Mouse (Mus musculus) adipocyte (in vitro differentiated cells): ENCODE measurements around the gene Crtc2.
A peak's percentile ranks its signal among the peaks of the same experiment; 100 is the strongest.

ENCODE experiments used
- DNase-seq: peaks from one replicate; pipeline ENCODE4 v3.0.0-alpha.2; 2016; ENCODE audit warnings: low spot score

The Crtc2 gene

GRCm38 (mm10) chr3:90253653-90254418 is at the start of gene Crtc2:
Gene Crtc2, plus strand, starts transcription at chr3:90254163.
- DNase-seq, result peak; percentile 97

- no peak for DNase-seq
Measured at GRCm38 (mm10) chr3:90204582-90204981, 49.4 kb upstream of the Crtc2 start.

DNA sequence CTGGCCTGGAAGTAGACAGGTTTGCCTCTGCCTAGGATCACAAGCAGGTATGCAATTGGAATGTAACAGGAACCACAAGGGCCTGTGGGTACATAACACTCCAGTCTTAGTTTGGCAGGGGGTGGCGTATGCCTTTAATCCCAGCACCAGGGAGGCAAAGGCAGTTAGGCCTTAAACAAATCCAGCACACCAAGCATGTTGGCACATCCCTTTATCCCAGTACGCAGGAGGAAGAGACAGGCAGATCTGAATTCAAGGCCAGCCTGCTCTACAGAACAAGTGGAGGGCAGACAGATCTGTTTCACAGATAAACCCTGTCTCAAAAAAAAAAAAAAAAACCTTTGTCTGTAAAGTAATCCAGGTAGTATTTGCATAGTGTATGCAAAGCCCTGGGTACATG is 45.3 kb upstream of the Crtc2 start:
- no peak for DNase-seq

DNA sequence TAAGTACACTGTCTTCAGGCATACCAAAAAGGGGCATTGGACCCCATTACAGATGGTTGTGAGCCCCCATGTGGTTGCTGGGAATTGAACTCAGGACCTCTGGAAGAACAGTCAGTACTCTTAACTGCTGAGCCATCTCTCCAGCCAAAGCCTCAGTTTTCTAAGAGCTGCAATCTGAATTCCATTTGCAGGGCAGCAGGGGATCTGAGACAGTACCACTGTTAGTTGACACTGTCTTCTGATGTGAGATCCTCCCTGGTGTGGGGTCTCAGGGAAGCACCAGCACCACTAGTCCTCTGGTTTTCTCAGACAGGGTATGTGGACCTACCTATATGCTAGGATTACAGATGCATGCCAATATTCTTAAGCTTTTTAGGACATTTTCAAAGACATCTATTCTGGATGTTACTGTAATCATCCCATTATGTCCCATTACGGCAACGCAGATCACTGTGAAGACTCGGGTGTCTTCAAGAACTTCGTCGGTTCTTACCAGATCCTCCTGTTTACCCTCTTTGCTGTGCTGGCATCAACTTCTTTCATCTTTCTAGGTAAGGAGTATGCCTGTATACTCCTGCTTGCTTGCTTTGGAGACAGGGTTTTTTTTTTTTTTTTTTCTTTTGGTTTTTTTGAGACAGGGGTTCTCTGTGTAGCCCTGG is 43.9 kb upstream of the Crtc2 start:
- no peak for DNase-seq

- no peak for DNase-seq
Measured at GRCm38 (mm10) chr3:90211475-90212398, 42.2 kb upstream of the Crtc2 start.

DNA sequence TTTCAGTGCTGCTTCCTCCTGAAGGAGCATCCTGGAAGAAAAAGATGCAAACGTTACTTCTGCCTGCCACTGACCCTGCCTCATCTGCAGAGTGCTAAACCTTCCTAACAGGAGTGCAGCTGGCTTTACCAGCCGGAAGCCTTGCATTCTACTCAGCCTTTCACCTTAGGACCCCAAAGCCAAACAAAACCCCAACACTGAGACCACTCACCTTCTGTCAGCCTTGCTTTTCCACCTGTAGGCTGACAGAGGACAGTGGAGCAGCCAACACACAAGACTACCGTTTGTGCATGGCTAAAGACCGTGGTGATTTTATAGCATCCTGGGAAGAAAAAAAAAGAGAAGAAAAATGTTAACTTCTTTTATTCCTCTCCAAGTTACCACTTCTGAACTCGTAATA is 41.2 kb upstream of the Crtc2 start:
- no peak for DNase-seq

DNA sequence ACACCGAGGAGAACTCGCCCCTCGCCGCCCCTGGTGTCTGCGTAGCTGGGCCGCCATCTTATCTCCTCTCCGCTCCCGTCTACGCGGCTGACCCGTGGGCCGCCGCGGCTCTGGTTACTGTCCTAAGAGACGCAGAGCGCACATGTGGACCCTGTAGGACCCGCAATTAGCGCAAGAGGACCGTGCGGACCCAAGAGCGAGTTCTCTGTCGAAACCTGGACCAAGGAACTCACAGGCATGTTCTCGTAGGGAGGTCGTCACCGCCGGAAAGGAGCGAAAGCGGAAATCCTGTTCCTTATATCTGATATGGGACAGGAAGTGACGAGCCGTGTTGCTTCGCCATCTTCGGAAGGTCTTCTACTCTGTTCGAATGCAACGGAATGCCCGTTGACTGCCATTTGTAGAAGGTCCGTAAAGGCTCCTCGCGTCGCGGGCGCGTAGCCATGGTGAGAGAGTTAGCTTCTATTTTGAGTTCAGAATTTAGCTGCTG is 40.5 kb upstream of the Crtc2 start, which contains the start of the genes Rps27 and Rab13:
Gene Rps27, minus strand, starts transcription at position 275 of the 490 bp plus-strand sequence.
Gene Rab13, plus strand, starts transcription at position 319 of the 490 bp plus-strand sequence.
- peak; percentile 96 for DNase-seq

DNA sequence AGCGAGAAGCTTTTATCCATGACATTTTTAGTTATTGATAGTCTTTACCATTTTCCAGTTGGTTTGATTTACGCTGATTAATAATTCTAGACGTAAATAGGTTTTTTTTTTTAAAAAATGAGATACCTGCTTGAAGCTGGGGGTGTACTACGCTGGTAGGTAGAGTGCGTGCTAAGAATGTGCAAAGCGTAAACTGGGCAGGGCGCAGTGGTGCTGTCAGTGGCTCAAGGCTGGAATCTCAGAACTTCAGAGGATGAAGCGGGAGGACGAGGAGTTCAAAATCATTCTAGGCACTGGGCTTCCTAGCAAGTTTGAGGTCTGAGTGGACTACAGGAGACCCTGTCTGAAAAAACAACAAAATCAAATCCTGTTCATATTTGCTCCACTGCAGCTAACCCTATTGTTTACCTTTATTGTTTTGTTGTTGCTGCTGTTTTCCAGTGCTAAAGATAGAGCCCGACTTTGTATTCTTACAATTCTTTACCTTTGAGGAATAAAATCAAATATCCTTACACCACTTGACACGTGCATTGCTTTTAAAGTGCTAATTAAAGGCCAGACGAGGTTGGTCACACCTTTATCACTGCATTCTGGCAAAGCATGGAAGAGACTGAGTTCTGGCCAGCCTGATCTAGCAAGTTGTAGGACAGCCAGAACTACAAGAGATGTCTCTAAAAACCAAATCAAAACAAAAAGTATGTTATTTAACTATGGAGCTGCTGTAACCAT is 39.8 kb upstream of the Crtc2 start:
- no peak for DNase-seq

DNA sequence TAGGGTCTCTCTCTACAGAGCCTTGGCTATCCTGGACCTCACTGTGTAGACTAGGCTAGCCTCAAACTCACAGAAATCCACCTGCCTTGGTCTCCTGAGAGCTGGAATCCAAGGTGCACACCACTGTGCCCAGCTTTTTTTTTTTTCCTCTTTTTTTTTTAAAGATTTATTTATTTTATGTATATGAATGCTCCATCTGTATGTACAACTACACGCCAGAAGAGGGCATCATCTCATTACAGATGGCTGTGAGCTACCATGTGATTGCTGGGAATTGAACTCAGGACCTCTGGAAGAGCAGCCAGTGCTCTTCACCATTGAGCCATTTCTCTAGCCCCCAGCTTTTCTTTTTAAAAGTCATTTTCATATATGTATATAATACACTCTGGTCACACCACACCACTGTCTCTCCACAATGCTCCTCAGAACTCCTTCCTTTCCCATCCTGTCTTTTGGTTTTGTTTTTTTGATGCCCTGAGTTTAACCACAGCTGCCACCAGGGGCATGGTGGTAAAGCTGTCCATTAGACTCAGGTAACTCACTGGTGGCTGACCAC is 38.1 kb upstream of the Crtc2 start:
- DNase-seq, result no peak

GRCm38 (mm10) chr3:90220088-90220487 is 33.9 kb upstream of the Crtc2 start:
- DNase-seq, result peak; percentile 84

- peak; percentile 86 for DNase-seq
Measured at GRCm38 (mm10) chr3:90220531-90220951, 33.4 kb upstream of the Crtc2 start.

DNA sequence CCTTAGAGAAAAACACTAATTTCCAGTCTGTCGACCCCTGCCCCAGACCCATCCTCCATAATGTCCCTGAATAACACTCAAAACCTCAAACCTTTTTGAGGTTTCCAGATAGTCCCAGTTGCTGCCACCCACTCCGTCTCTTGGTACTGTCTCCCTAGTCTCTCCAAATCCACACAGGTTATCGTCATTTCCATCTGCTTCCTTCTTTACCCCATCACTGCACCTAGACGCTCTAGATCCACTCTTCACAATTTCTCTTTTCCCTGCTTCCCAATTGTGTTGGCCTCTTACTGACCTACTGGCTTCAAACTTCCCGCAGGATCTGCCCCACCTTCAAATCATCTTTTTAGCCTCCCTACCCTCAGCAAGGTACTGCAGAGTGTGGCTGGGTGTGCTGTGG is 32.8 kb upstream of the Crtc2 start:
- DNase-seq, result no peak

DNA sequence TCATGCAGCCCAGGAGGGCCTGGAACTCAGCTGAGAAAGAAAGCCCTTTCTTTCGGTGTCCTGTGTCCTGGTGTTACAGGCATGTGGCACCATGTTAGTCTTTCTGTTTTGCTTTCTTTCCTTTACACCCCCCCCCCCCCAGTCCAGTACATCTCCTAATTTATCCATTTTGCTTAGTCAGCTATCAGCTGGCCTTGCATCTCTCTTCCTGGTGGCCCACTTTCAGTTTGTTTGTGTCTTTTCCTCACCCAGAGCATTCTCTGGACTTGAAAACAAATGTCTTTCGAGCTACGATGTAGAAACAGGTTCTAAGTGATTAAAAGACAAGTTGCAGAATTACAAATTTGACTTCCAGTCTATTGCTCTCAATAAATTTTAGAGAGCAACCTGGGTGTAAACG is 31.5 kb upstream of the Crtc2 start:
- no peak for DNase-seq

DNA sequence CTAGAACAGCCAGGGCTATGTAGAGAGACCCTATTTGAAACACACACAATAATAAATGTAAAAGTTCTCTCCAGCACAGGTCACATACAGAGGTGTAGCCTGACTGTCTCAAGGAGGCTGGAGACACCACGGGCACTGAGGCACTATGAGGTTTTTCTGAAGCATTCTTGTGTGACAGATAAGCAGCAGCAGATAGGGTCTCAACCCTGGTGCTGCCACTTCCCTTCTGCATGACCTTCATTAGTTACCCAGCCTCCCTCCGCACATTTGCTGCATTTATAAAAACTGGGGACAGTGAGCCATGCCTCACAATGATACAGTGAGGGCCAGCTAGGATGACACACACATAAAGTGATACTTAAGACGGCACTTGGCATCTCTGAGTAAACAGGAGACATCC is 31.0 kb upstream of the Crtc2 start:
- DNase-seq, result no peak

GRCm38 (mm10) chr3:90224331-90224730 is 29.6 kb upstream of the Crtc2 start:
- no peak for DNase-seq

GRCm38 (mm10) chr3:90231075-90231474 is 22.9 kb upstream of the Crtc2 start:
- DNase-seq, result no peak

GRCm38 (mm10) chr3:90231507-90232333 is 22.2 kb upstream of the Crtc2 start, which contains the start of gene Jtb:
Gene Jtb, plus strand, starts transcription at chr3:90231597.
- peak; percentile 95 for DNase-seq

- no peak for DNase-seq
Measured at GRCm38 (mm10) chr3:90241251-90241650, 12.7 kb upstream of the Crtc2 start.

- no peak for DNase-seq
Measured at GRCm38 (mm10) chr3:90241669-90242358, 12.1 kb upstream of the Crtc2 start.
